Mouse (Mus musculus) kidney, embryonic 14.5 days (tissue): ENCODE results near the gene Ccr7. TPM values are rescaled to one million over a fixed set of nuclear protein-coding genes. Genes with fewer than 3 reads are reported as not detected.
A peak's percentile ranks its signal among the peaks of the same experiment; 100 is the strongest.

Experiments used
- ATAC-seq: fragments of 200-750 bp; cut with Nextera tagmentation; 2 replicates; pipeline ENCODE4 v1.8.0; 2017; ENCODE audit warnings: moderate number of reproducible peaks, mild to moderate bottlenecking, moderate TSS enrichment, moderate library complexity; ENCODE audit not compliant: low FRiP score, low TSS enrichment
- H3K27ac ChIP-seq: fragments of 300-500 bp; sonication (generic); 2 replicates; pipeline ENCODE4 v1.5.1; 2014; ENCODE audit warnings: low read depth, mild to moderate bottlenecking, low read length, moderate library complexity, mixed read lengths
- H3K27me3 ChIP-seq: fragments of 300-500 bp; sonication (generic); 2 replicates; pipeline ENCODE4 v1.6.1; 2014; ENCODE audit warnings: mild to moderate bottlenecking, low read length; ENCODE audit not compliant: control insufficient read depth, insufficient read depth
- H3K36me3 ChIP-seq: fragments of 300-500 bp; sonication (generic); 2 replicates; pipeline ENCODE4 v1.6.1; 2014; ENCODE audit warnings: low read length, mixed read lengths; ENCODE audit not compliant: control insufficient read depth, insufficient read depth
- H3K4me1 ChIP-seq: fragments of 300-500 bp; sonication (generic); 2 replicates; pipeline ENCODE4 v1.6.1; 2014; ENCODE audit warnings: low read length, mixed read lengths; ENCODE audit not compliant: control insufficient read depth, insufficient read depth
- H3K4me2 ChIP-seq: fragments of 300-500 bp; sonication (generic); replicated peaks from 2 replicates; pipeline ENCODE4 v1.6.1; 2014; ENCODE audit warnings: low read depth, mild to moderate bottlenecking, low read length
- H3K4me3 ChIP-seq: fragments of 300-500 bp; sonication (generic); 2 replicates; pipeline ENCODE4 v1.5.1; 2014; ENCODE audit warnings: mild to moderate bottlenecking, low read length
- H3K9ac ChIP-seq: fragments of 300-500 bp; sonication (generic); 2 replicates; pipeline ENCODE4 v1.6.1; 2014; ENCODE audit warnings: low read depth, mild to moderate bottlenecking, low read length, moderate library complexity
- H3K9me3 ChIP-seq: fragments of 300-500 bp; sonication (generic); 2 replicates; pipeline ENCODE4 v1.6.1; 2016; ENCODE audit warnings: low read length; ENCODE audit not compliant: control insufficient read depth
- WGBS: fragments of 180-500 bp; shearing (Covaris S2); extraction: QIAGEN DNeasy Blood & Tissue Kit; methylation state at CpG from one replicate; pipeline ENCODE4 v1.1.7; 2014; 5-methylcytosine and 5-hydroxymethylcytosine counted together
- polyA plus RNA-seq: library from polyadenylated mRNA; unstranded; fragments of >200 nt; fragmentation: Nextera tagmentation; extraction: Ambion mirVana; gene quantifications from 2 replicates; pipeline ENCODE4 v1.2.1, GENCODE M21; 2014

Ccr7 gene
- polyA plus RNA-seq, 1 experiment from 2014 or later: not detected

DNA sequence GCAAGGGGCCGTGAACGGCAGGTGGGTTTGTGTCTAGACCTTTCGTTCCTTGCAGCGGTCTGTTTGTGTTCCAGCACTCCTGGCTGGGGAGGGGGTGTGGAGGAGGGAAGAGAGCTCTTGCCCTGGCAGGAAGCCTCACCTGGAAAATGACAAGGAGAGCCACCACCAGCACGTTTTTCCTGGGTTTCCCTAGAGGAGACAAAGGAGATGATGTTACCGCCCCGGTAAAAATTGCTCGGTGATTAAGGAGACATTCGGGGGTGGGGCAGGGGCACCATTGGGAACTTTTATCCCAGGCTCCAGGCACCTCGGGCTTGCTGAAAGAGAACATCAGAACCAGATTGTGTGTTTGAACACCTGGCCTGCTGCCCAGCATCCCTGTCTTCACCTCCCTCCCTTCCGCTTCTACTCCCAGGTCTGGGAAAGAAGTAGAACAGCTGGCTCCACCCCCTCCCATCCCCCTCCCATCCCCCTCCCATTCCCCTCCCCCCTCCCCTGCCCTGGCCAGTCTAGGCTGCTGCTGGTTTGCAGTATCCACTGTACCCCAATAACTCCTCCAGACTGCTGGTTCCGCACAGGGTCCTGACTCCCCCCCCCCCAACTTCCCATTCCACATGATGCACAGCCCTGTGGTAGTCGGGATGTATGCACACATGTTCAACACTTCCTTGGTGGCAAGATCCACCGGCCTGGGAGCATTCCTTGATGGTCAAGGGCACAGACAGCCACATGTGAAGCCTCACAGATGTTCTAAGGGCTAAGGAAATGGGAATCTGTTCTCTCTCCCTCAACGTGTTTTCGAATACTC, 5.8 kb downstream of the Ccr7 start:
- peak; percentile 16; the same call in 1 of the 2 replicates for ATAC-seq
- Histone ChIP-seq H3K27ac (peak overlapping the region; percentile 94; the same call in 1 of the 2 replicates), H3K9ac (no peak overlapping the region), H3K9me3 (no peaks in the 10 kb centered on the region), H3K36me3 (no peaks in the 10 kb centered on the region), H3K4me1 (peaks cover 39% of the 10 kb centered on the region), H3K4me3 (no peak overlapping the region), H3K27me3 (no peaks in the 10 kb centered on the region), H3K4me2 (peak overlapping the region; percentile 12; the same call in 1 of the 2 replicates)
- 13% methylated on average over 16 of the region's 16 CpGs for WGBS

GRCm38 (mm10) chr11:99148400-99148799, 6.5 kb downstream of the Ccr7 start:
- 0 out of 2 replicates have a peak overlapping the region, but pooled peaks have one; percentile 12 for H3K4me2 ChIP-seq
- H3K9me3 ChIP-seq: no peaks in the 10 kb centered on the region
- H3K9ac ChIP-seq: no peak overlapping the region; the same call in 1 of the 2 replicates
- no peak for ATAC-seq
- peaks cover 44% of the 10 kb centered on the region for H3K4me1 ChIP-seq
- WGBS: 63% methylated on average over 8 of the region's 8 CpGs
- no peak overlapping the region for H3K4me3 ChIP-seq
- no peaks in the 10 kb centered on the region for H3K27me3 ChIP-seq
- no peaks in the 10 kb centered on the region for H3K36me3 ChIP-seq
- peak overlapping the region; percentile 94; the same call in 1 of the 2 replicates for H3K27ac ChIP-seq

- no peak overlapping the region; the same call in 1 of the 2 replicates for H3K9ac ChIP-seq
- H3K36me3 ChIP-seq: no peaks in the 10 kb centered on the region
- no peak overlapping the region for H3K4me2 ChIP-seq
- H3K4me1 ChIP-seq: peaks cover 47% of the 10 kb centered on the region
- peak overlapping the region; percentile 94 for H3K27ac ChIP-seq
- H3K9me3 ChIP-seq: no peaks in the 10 kb centered on the region
- WGBS: 30% methylated on average over 4 of the region's 4 CpGs
- H3K4me3 ChIP-seq: no peak overlapping the region
- peak; percentile 41 for ATAC-seq
- no peaks in the 10 kb centered on the region for H3K27me3 ChIP-seq
Observed at GRCm38 (mm10) chr11:99147920-99148289, 7.0 kb downstream of the Ccr7 start.

DNA sequence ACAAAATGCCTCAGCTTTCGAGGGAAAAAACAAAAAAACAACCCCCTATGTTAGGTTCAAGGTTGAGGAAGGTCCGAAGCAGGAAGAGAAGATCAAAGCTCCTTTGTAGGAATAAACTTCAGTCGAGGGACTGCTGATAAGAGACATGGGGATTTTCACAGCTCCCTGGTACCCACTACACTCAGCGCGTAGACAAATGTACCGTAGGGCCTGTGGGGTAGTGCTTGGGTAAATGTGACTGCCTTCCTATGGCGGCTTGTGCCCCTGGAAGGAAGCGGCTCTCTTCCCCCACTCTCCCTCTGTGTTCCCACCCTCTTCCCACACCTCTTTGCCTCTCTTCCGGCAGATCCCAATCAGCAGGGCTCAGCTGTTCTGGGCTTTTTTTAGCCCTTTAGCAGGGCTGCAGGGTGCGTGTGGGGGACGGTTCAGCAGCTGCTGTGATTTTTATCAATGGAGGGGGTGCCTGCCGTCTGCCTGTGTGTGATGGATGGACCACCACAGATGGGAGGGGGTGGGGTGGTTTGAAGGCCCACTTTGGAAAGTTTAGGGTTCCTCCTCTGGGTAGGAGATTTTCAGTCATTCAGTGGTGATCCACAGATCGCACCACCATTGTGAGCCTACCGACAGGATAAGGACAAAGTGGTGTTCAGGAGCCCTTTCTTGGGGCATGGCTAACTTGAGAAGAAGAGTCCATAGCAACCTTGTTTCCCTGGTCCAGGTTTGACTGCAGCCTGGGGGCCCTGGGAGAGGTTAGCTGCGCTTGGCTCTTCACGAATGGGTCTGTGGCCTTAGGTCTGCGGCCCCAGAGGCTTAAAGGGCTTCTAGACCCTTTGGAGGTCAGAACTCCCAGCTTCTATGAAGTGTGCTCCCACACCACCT, 7.6 kb downstream of the Ccr7 start:
- no peak overlapping the region; the same call in 1 of the 2 replicates for H3K4me2 ChIP-seq
- H3K27ac ChIP-seq: peak overlapping the region; percentile 94
- no peaks in the 10 kb centered on the region for H3K9me3 ChIP-seq
- H3K36me3 ChIP-seq: no peaks in the 10 kb centered on the region
- H3K4me3 ChIP-seq: no peak overlapping the region
- no peaks in the 10 kb centered on the region for H3K27me3 ChIP-seq
- WGBS: 24% methylated on average over 17 of the region's 17 CpGs
- H3K9ac ChIP-seq: peak overlapping the region; percentile 18; the same call in 1 of the 2 replicates
- peaks cover 50% of the 10 kb centered on the region for H3K4me1 ChIP-seq
- peak; percentile 7; the same call in 1 of the 2 replicates for ATAC-seq

DNA sequence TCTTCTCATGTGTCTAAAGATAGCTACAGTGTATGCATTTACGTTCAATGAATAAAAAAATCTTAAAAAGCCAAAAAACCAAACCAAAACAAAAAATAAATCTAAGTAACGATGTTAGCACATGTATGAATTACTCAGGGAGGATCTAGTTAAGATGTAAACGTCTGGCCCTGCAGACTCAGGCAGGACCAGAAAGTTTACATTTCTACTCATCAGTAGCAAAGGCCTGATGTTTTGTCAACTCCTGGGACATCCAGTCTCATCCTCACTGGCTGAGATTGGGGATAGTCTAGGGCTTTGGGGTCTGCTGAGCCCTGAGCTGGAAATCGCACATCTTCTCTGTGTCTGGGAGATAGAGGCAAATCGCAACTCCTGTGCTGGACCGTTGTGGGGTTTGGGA, 8.3 kb downstream of the Ccr7 start:
- Histone ChIP-seq H3K9me3 (no peaks in the 10 kb centered on the region), H3K9ac (no peak overlapping the region), H3K27me3 (no peaks in the 10 kb centered on the region), H3K4me2 (no peak overlapping the region), H3K27ac (peak overlapping the region; percentile 94; the same call in 1 of the 2 replicates), H3K4me1 (peaks cover 50% of the 10 kb centered on the region), H3K36me3 (no peaks in the 10 kb centered on the region), H3K4me3 (no peak overlapping the region)
- 70% methylated on average over 6 of the region's 6 CpGs for WGBS
- no peak for ATAC-seq

DNA sequence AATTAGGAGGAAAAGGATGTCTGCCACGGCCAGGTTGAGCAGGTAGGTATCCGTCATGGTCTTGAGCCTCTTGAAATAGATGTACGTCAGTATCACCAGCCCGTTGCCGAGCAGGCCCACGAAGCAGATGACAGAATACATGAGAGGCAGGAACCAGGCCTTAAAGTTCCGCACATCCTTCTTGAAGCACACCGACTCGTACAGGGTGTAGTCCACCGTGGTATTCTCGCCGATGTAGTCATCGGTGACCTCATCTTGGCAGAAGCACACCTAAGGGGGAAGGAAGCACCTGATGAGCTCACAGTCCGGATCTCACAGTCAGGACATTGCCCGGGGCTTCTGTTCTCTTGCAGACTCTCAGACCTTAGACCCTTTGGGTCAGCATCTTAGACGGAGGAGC, 9.1 kb downstream of the Ccr7 start:
- WGBS: 96% methylated on average over 16 of the region's 16 CpGs
- H3K9me3 ChIP-seq: no peaks in the 10 kb centered on the region
- H3K27ac ChIP-seq: no peak overlapping the region

DNA sequence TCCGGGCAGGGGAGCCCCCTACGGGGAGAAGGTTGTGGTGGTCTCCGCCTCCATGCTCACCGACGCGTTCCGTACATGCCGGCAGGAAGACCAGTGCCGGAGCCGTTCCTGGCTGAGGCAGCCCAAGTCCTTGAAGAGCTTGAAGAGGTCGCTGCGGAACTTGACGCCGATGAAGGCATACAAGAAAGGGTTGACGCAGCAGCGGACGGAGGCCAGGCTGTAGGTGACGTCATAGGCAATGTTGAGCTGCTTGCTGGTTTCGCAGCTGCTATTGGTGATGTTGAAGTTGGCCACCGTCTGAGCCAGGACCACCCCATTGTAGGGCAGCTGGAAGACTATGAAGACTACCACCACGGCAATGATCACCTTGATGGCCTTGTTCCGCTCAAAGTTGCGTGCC, 9.9 kb downstream of the Ccr7 start:
- H3K9me3 ChIP-seq: no peaks in the 10 kb centered on the region
- no peaks in the 10 kb centered on the region for H3K36me3 ChIP-seq
- no peak for ATAC-seq
- no peaks in the 10 kb centered on the region for H3K27me3 ChIP-seq
- H3K9ac ChIP-seq: no peak overlapping the region
- peaks cover 52% of the 10 kb centered on the region for H3K4me1 ChIP-seq
- 82% methylated on average over 23 of the region's 23 CpGs for WGBS
- no peak overlapping the region for H3K4me2 ChIP-seq
- H3K27ac ChIP-seq: no peak overlapping the region
- H3K4me3 ChIP-seq: no peak overlapping the region

More for the DNA sequence above, 9.1 kb downstream of the Ccr7 start:
- Histone ChIP-seq H3K9ac (no peak overlapping the region), H3K36me3 (no peaks in the 10 kb centered on the region), H3K27me3 (no peaks in the 10 kb centered on the region), H3K4me2 (no peak overlapping the region), H3K4me1 (peaks cover 52% of the 10 kb centered on the region), H3K4me3 (no peak overlapping the region)
- no peak for ATAC-seq

GRCm38 (mm10) chr11:99144456-99144855, 10.4 kb downstream of the Ccr7 start:
- Histone ChIP-seq H3K4me2 (no peak overlapping the region), H3K9ac (no peak overlapping the region), H3K36me3 (no peaks in the 10 kb centered on the region), H3K9me3 (no peaks in the 10 kb centered on the region), H3K4me1 (peaks cover 49% of the 10 kb centered on the region), H3K4me3 (no peak overlapping the region), H3K27me3 (no peaks in the 10 kb centered on the region), H3K27ac (no peak overlapping the region)
- 70% methylated on average over 5 of the region's 5 CpGs for WGBS
- ATAC-seq: no peak
